Mouse (Mus musculus) G1E (cell line): ENCODE results near the gene Cenpf.

Source experiments
- CTCF ChIP-seq: IDR thresholded peaks from 2 replicates; pipeline ENCODE4 v1.5.1; 2012; ENCODE audit warnings: low read depth, low read length, inconsistent platforms, mixed read lengths
- GATA1 ChIP-seq: IDR thresholded peaks from 2 replicates; pipeline ENCODE4 v1.6.1; 2012; ENCODE audit warnings: borderline replicate concordance, low read length, inconsistent platforms, mixed read lengths
- GATA2 ChIP-seq: IDR thresholded peaks from 2 replicates; pipeline ENCODE4 v1.6.1; 2012; ENCODE audit warnings: low read depth, low read length, inconsistent platforms, borderline replicate concordance
- POLR2AphosphoS5 ChIP-seq: IDR thresholded peaks from 2 replicates; pipeline ENCODE4 v1.6.1; 2012; ENCODE audit warnings: low read depth, low read length, inconsistent platforms; ENCODE audit not compliant: insufficient replicate concordance
- TAL1 ChIP-seq: conservative IDR thresholded peaks from 2 replicates; pipeline ENCODE4 v1.6.1; 2012; ENCODE audit warnings: low read depth, low read length, inconsistent platforms, mixed read lengths

DNA sequence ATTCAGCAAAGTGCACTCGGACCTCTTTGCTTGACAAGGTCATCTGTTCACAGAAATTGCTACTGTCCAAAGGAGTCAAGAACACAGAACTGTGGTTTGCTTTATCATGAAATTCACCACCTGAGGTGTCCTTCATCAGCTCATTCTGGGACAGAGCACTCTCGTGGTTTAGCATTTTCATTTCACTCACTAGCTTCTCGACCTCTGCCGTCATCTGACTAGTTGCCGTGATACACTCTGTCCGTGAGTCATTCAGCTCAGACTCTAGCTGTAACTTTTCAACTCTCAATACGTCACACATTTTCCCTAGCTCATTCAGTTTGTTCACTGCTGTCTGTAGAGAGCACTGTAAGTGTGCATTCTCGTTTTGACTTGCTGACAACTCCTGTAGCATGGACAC, 30.5 kb downstream of the Cenpf start:
- TF ChIP-seq TAL1 (no peak), CTCF (no peak), GATA1 (no peak), GATA2 (no peak), POLR2AphosphoS5 (no peak)
